Mouse (Mus musculus) limb, embryonic 11.5 days (tissue): ENCODE results near the gene Rhot1. TPM values are rescaled to one million over a fixed set of nuclear protein-coding genes. Genes with fewer than 3 reads are reported as not detected.

ENCODE experiments used
- ATAC-seq: fragments of 200-750 bp; cut with Nextera tagmentation; 2 replicates; pipeline ENCODE4 v1.8.0; 2017; ENCODE audit warnings: low read depth; ENCODE audit not compliant: insufficient number of reproducible peaks, low FRiP score, low TSS enrichment
- DNase-seq: peaks from one replicate; pipeline ENCODE4 v3.0.0-alpha.2; 2015; ENCODE audit warnings: low spot score
- H3K27ac ChIP-seq: fragments of 300-500 bp; sonication (generic); replicated peaks from 2 replicates; pipeline ENCODE4 v1.5.1; 2014; ENCODE audit warnings: low read depth, mild to moderate bottlenecking, low read length
- H3K27me3 ChIP-seq: fragments of 300-500 bp; sonication (generic); 2 replicates; pipeline ENCODE4 v1.6.1; 2014; ENCODE audit warnings: mild to moderate bottlenecking, low read length, mixed read lengths; ENCODE audit not compliant: control insufficient read depth, insufficient read depth
- H3K36me3 ChIP-seq: fragments of 300-500 bp; sonication (generic); 2 replicates; pipeline ENCODE4 v1.6.1; 2014; ENCODE audit warnings: mild to moderate bottlenecking, low read length, moderate library complexity, mixed read lengths; ENCODE audit not compliant: control insufficient read depth, insufficient read depth
- H3K4me1 ChIP-seq: fragments of 300-500 bp; sonication (generic); 2 replicates; pipeline ENCODE4 v1.6.1; 2014; ENCODE audit warnings: low read length, mixed read lengths; ENCODE audit not compliant: control insufficient read depth, insufficient read depth
- H3K4me2 ChIP-seq: fragments of 300-500 bp; sonication (generic); 2 replicates; pipeline ENCODE4 v1.6.1; 2014; ENCODE audit warnings: low read depth, mild to moderate bottlenecking, moderate library complexity; ENCODE audit not compliant: severe bottlenecking
- H3K4me3 ChIP-seq: fragments of 300-500 bp; sonication (generic); 2 replicates; pipeline ENCODE4 v1.5.1; 2014; ENCODE audit warnings: low read depth, low read length
- H3K9ac ChIP-seq: fragments of 300-500 bp; sonication (generic); 2 replicates; pipeline ENCODE4 v1.6.1; 2014; ENCODE audit warnings: mild to moderate bottlenecking, low read length
- H3K9me3 ChIP-seq: fragments of 300-500 bp; sonication (generic); 2 replicates; pipeline ENCODE4 v1.6.1; 2016; ENCODE audit warnings: low read length; ENCODE audit not compliant: control insufficient read depth
- WGBS: fragments of 180-500 bp; shearing (Covaris S2); extraction: QIAGEN DNeasy Blood & Tissue Kit; methylation state at CpG from one replicate; pipeline ENCODE4 v1.1.7; 2014; 5-methylcytosine and 5-hydroxymethylcytosine counted together
- polyA plus RNA-seq: library from polyadenylated mRNA; unstranded; fragments of >200 nt; fragmentation: Nextera tagmentation; extraction: Ambion mirVana; gene quantifications from 2 replicates; pipeline ENCODE4 v1.2.1, GENCODE M21; 2014

Gene Rhot1
- polyA plus RNA-seq, 1 experiment from 2014 or later: 55.7 TPM

DNA sequence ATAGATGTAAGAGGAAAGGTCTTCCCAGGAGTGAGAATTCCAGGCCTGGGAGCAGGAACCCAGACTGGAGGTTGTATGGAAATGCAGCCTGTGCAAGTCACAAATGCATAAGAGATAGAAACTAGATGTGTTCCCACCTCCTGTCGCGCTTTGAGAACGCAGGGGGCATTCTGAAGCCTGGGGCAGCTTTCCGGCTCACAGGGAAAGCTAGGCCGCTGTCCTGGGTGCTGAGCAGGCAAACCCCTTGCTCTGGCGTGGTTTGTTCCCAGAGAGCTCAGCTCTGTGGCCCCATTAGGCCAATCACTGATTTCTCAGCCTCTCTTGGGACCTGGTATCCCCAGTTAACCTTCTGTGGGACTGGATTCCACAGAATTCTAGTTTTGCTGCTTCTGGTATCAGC, 103.7 kb downstream of the Rhot1 start:
- Histone ChIP-seq H3K9ac (no peak overlapping the region), H3K4me1 (no peaks in the 10 kb centered on the region; the same call in 1 of the 2 replicates), H3K4me2 (no peak overlapping the region), H3K27me3 (no peaks in the 10 kb centered on the region), H3K27ac (no peak overlapping the region), H3K4me3 (no peak overlapping the region), H3K9me3 (no peaks in the 10 kb centered on the region), H3K36me3 (no peaks in the 10 kb centered on the region)
- WGBS: 4% methylated on average over 6 of the region's 6 CpGs
- ATAC-seq: no peak
- DNase-seq: peak; percentile 69

DNA sequence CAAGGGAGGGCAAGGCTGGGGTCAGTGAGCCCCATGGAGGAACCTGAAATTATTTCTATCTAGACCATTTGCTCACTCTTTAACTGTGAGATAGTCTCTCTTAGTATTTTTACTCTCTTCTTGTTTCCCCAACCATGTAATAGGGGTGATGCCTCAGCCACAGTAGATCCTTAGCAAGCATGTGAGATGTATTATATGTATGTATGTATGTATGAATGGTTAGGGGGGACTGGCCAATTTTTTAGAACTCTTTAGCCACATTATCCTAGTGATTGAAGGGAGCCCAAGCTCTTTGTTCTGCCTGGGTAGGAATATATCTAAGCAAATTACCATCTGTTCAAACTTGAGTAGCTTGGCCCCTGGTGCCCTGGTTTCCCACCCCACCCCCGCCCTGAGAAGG, 104.6 kb downstream of the Rhot1 start:
- DNase-seq (no peak), ATAC-seq (no peak)
- Histone ChIP-seq H3K4me1 (no peaks in the 10 kb centered on the region; the same call in 1 of the 2 replicates), H3K27me3 (no peaks in the 10 kb centered on the region), H3K27ac (no peak overlapping the region), H3K9me3 (no peaks in the 10 kb centered on the region), H3K36me3 (no peaks in the 10 kb centered on the region), H3K4me2 (no peak overlapping the region), H3K4me3 (no peak overlapping the region), H3K9ac (no peak overlapping the region)
- WGBS: 72% methylated on average over 1 of the region's 1 CpGs

DNA sequence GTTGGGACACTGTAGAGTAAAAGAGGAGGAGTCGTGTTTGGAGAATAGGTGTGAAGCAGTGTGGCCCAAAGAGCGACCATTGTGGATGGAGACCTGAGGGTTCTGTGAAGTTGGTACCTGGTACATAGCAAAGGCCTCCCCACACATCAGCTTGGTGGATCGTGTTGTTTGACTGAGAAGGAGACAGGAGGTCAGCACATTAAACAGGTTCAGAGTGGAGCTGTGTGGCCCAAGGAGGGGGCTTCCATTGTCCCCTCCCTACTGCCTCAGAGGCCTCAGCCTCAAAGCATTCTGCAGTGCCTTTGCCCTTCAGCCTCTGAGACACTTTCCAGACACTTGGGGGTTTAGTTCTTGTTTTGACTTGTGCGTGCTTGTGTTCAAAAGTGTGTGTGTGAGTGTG, 105.1 kb downstream of the Rhot1 start:
- H3K36me3 ChIP-seq: no peaks in the 10 kb centered on the region
- ATAC-seq (no peak), DNase-seq (no peak)
- no peak overlapping the region for H3K9ac ChIP-seq
- no peak overlapping the region for H3K4me2 ChIP-seq
- WGBS: 82% methylated on average over 4 of the region's 4 CpGs
- no peak overlapping the region for H3K27ac ChIP-seq
- H3K27me3 ChIP-seq: no peaks in the 10 kb centered on the region
- H3K9me3 ChIP-seq: no peaks in the 10 kb centered on the region
- no peak overlapping the region for H3K4me3 ChIP-seq
- H3K4me1 ChIP-seq: no peaks in the 10 kb centered on the region; the same call in 1 of the 2 replicates

DNA sequence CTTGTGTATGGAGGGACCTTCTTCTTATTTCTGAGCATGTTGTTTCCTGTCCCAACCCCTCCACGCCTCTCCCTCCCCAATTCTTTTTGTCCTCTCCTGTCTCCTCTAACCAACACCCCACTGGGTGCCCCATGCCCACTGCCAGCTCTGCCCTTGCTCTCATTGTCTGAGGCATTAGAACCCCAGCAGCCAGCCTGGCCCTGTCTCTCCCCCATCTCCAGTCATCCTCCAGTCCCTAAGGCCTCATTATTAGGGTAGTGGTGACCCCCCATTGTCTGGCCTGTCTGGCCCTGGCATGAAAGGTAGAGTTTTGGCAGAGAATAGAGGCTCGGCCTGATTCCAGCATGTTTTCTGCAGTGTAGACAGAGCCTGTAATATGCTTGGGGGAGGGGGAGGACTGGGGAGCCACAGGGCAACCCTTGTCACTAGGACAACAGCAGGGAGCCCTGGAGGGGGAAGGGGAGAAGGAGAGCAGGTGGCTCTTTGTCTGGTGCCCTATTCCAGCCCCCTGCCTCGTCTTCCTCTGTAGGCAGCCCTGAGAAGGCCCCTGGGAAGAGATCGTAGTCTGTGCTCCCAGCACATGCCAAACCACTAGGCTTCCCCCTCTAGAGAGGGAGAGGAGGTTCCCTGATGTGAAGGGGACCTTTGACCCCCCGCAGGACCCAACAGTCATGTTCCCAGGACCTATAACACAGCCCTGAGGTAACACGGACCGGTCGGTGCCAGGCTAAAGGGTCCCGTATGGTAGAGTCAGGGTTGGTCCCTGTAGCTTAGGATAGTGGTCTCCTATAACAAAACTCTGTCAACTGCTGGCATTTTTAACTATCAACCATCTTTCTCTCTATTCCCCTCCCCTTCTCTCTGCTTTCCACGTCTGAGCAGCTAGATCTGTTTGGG, 107.2 kb downstream of the Rhot1 start:
- Histone ChIP-seq H3K36me3 (no peaks in the 10 kb centered on the region), H3K9me3 (no peaks in the 10 kb centered on the region), H3K4me2 (no peak overlapping the region), H3K27me3 (no peaks in the 10 kb centered on the region), H3K4me1 (no peaks in the 10 kb centered on the region; the same call in 1 of the 2 replicates), H3K9ac (no peak overlapping the region), H3K4me3 (no peak overlapping the region), H3K27ac (no peak overlapping the region)
- ATAC-seq: no peak
- WGBS: 60% methylated on average over 10 of the region's 10 CpGs
- DNase-seq: no peak

Other genes starting within 250 kb of the Rhot1 start
- 97.4 and 99.4 TPM in 2 replicates for gene Utp6, start 246.6 kb upstream of the Rhot1 start, polyA plus RNA-seq
- 25.7 and 27.7 TPM in 2 replicates for gene Suz12, start 215.9 kb upstream of the Rhot1 start, polyA plus RNA-seq
- 52.8 and 62.3 TPM in 2 replicates for gene Crlf3, start 128.0 kb upstream of the Rhot1 start, polyA plus RNA-seq
- 23.4 and 25.6 TPM in 2 replicates for gene Atad5, start 119.6 kb upstream of the Rhot1 start, polyA plus RNA-seq
- 30.6 and 33.8 TPM in 2 replicates for gene Tefm, start 66.8 kb upstream of the Rhot1 start, polyA plus RNA-seq
- gene Adap2, start 54.9 kb upstream of the Rhot1 start, polyA plus RNA-seq: 0.67 and 0.68 TPM in 2 replicates
- 2.8 and 3.8 TPM in 2 replicates for gene Rnf135, start 25.2 kb upstream of the Rhot1 start, polyA plus RNA-seq
- gene Rhbdl3, start 91.9 kb downstream of the Rhot1 start, polyA plus RNA-seq: 0.56 and 0.60 TPM in 2 replicates
- 23.2 and 25.9 TPM in 2 replicates for gene 5730455P16Rik, start 169.0 kb downstream of the Rhot1 start, polyA plus RNA-seq
- 343 and 367 TPM in 2 replicates for gene Zfp207, start 174.3 kb downstream of the Rhot1 start, polyA plus RNA-seq
- gene Psmd11, start 219.6 kb downstream of the Rhot1 start, polyA plus RNA-seq: 316 and 334 TPM in 2 replicates